Mouse (Mus musculus) CH12.LX (cell line): ENCODE data around the gene Dph1. TPM values are rescaled to one million over a fixed set of nuclear protein-coding genes. Genes with fewer than 3 reads are reported as not detected.

Experiments used
- DNase-seq: peaks from one replicate; pipeline ENCODE4 v3.0.0-alpha.2; 2013; ENCODE audit errors: extremely low read depth
- H3K27ac ChIP-seq: 2 replicates; pipeline ENCODE4 v1.5.1; 2012; ENCODE audit warnings: low read depth, mild to moderate bottlenecking, control low read depth, moderate library complexity; ENCODE audit not compliant: insufficient read depth
- H3K27me3 ChIP-seq: replicated peaks from 2 replicates; pipeline ENCODE3; 2012; ENCODE audit warnings: inconsistent platforms
- H3K36me3 ChIP-seq, 2 experiments: replicated peaks in 1 of 2; 2 replicates each; pipeline versions ENCODE3 to v1.6.1; 2012; ENCODE audit warnings: inconsistent platforms in 1 of 2, low read length in 1 of 2, mild to moderate bottlenecking in 1 of 2, mixed read lengths in 1 of 2, moderate library complexity in 1 of 2; ENCODE audit not compliant: control insufficient read depth in 1 of 2, insufficient read depth in 1 of 2
- H3K4me1 ChIP-seq, 2 experiments: 2 replicates each; pipeline ENCODE4 v1.6.1; 2012; ENCODE audit warnings: inconsistent platforms in 1 of 2, moderate library complexity in 1 of 2; ENCODE audit not compliant: insufficient read depth in 2 of 2, control insufficient read depth in 1 of 2
- H3K4me2 ChIP-seq: 2 replicates; pipeline ENCODE4 v1.6.1; 2012; ENCODE audit warnings: low read depth, mild to moderate bottlenecking, control low read depth; ENCODE audit not compliant: poor library complexity, insufficient read depth, severe bottlenecking
- H3K4me3 ChIP-seq, 3 experiments: fragments of 150-350 bp in 1 of 3; sonication (generic) in 1 of 3; replicated peaks in 1 of 3; 2 replicates each; pipeline versions ENCODE3 to v1.5.1; 2011 to 2012; ENCODE audit warnings: low read depth in 2 of 3, low read length in 2 of 3, mild to moderate bottlenecking in 2 of 3, moderate library complexity in 2 of 3, control low read depth in 1 of 3, improper control_type of control experiment in 1 of 3, inconsistent platforms in 1 of 3, mixed read lengths in 1 of 3; ENCODE audit not compliant: poor library complexity in 1 of 3
- H3K79me2 ChIP-seq: replicated peaks from 2 replicates; pipeline ENCODE4 v1.6.1; 2012; ENCODE audit warnings: mild to moderate bottlenecking, moderate library complexity; ENCODE audit not compliant: control insufficient read depth, poor library complexity, insufficient read depth, severe bottlenecking; ENCODE audit errors: extremely low read depth
- H3K9ac ChIP-seq: 2 replicates; pipeline ENCODE4 v1.6.1; 2012; ENCODE audit warnings: low read depth, mild to moderate bottlenecking, control low read depth, moderate library complexity; ENCODE audit not compliant: insufficient read depth
- H3K9me3 ChIP-seq: replicated peaks from 2 replicates; pipeline ENCODE3; 2012; ENCODE audit warnings: low read length, inconsistent platforms, mixed read lengths
- CHD1 ChIP-seq: IDR thresholded peaks from 2 replicates; pipeline ENCODE4 v1.6.1; 2012; ENCODE audit warnings: low read depth, low read length, improper control_type of control experiment, inconsistent platforms
- CHD2 ChIP-seq: IDR thresholded peaks from 2 replicates; pipeline ENCODE4 v1.6.1; 2011; ENCODE audit warnings: low read length, improper control_type of control experiment
- CTCF ChIP-seq, 2 experiments: IDR thresholded peaks in 1 of 2; conservative IDR thresholded peaks in 1 of 2; 2 replicates each; pipeline ENCODE4 v1.5.1; 2011 to 2012; ENCODE audit warnings: low read depth in 2 of 2, low read length in 2 of 2, improper control_type of control experiment in 1 of 2, inconsistent platforms in 1 of 2, mild to moderate bottlenecking in 1 of 2, moderate library complexity in 1 of 2
- E2F4 ChIP-seq: IDR thresholded peaks from 2 replicates; pipeline ENCODE4 v1.6.1; 2011; ENCODE audit warnings: low read depth, low read length, improper control_type of control experiment; ENCODE audit not compliant: insufficient replicate concordance
- HCFC1 ChIP-seq: IDR thresholded peaks from 2 replicates; pipeline ENCODE4 v1.6.1; 2012; ENCODE audit warnings: low read depth, mild to moderate bottlenecking, inconsistent platforms, low read length, improper control_type of control experiment
- IRF4 ChIP-seq: IDR thresholded peaks from 2 replicates; pipeline ENCODE4 v1.6.1; 2014; ENCODE audit warnings: low read depth, mild to moderate bottlenecking, inconsistent platforms, low read length, improper control_type of control experiment
- JUN ChIP-seq: IDR thresholded peaks from 2 replicates; pipeline ENCODE4 v1.6.1; 2011; ENCODE audit warnings: low read depth, mild to moderate bottlenecking, low read length, improper control_type of control experiment, moderate library complexity; ENCODE audit not compliant: insufficient read depth
- JUND ChIP-seq: conservative IDR thresholded peaks from 2 replicates; pipeline ENCODE4 v1.6.1; 2011; ENCODE audit warnings: low read depth, low read length, improper control_type of control experiment
- KAT2A ChIP-seq: IDR thresholded peaks from 2 replicates; pipeline ENCODE4 v1.6.1; 2012; ENCODE audit warnings: low read length, improper control_type of control experiment, inconsistent platforms; ENCODE audit not compliant: insufficient replicate concordance
- MAFK ChIP-seq: IDR thresholded peaks from 2 replicates; pipeline ENCODE4 v1.6.1; 2011; ENCODE audit warnings: low read length, improper control_type of control experiment; ENCODE audit not compliant: insufficient replicate concordance
- MAX ChIP-seq: IDR thresholded peaks from 2 replicates; pipeline ENCODE4 v1.6.1; 2011; ENCODE audit warnings: low read length, improper control_type of control experiment
- MAZ ChIP-seq: IDR thresholded peaks from 2 replicates; pipeline ENCODE4 v1.6.1; 2012; ENCODE audit warnings: low read depth, mild to moderate bottlenecking, inconsistent platforms, low read length, improper control_type of control experiment, moderate library complexity
- MEF2A ChIP-seq: IDR thresholded peaks from 2 replicates; pipeline ENCODE4 v1.6.1; 2014; ENCODE audit warnings: low read depth, mild to moderate bottlenecking, inconsistent platforms, low read length, improper control_type of control experiment, borderline replicate concordance
- MXI1 ChIP-seq: IDR thresholded peaks from 2 replicates; pipeline ENCODE4 v1.6.1; 2011; ENCODE audit warnings: mild to moderate bottlenecking, low read depth, low read length, improper control_type of control experiment
- POLR2A ChIP-seq: IDR thresholded peaks from 2 replicates; pipeline ENCODE4 v1.6.1; 2011; ENCODE audit warnings: low read depth, mild to moderate bottlenecking, improper control_type of control experiment, low read length
- POLR2AphosphoS2 ChIP-seq: IDR thresholded peaks from 2 replicates; pipeline ENCODE4 v1.6.1; 2011; ENCODE audit warnings: low read depth, low read length, improper control_type of control experiment
- RAD21 ChIP-seq: IDR thresholded peaks from 2 replicates; pipeline ENCODE4 v1.6.1; 2011; ENCODE audit warnings: low read depth, mild to moderate bottlenecking, low read length, improper control_type of control experiment, moderate library complexity
- RCOR1 ChIP-seq: conservative IDR thresholded peaks from 2 replicates; pipeline ENCODE4 v1.6.1; 2012; ENCODE audit warnings: low read depth, mild to moderate bottlenecking, inconsistent platforms, low read length, improper control_type of control experiment
- SIN3A ChIP-seq: IDR thresholded peaks from 2 replicates; pipeline ENCODE4 v1.6.1; 2012; ENCODE audit warnings: low read length, improper control_type of control experiment, inconsistent platforms
- SMC3 ChIP-seq: IDR thresholded peaks from 2 replicates; pipeline ENCODE4 v1.6.1; 2011; ENCODE audit warnings: low read depth, low read length, improper control_type of control experiment
- TBP ChIP-seq: conservative IDR thresholded peaks from 2 replicates; pipeline ENCODE4 v1.6.1; 2011; ENCODE audit warnings: low read depth, low read length, improper control_type of control experiment
- TCF12 ChIP-seq: IDR thresholded peaks from 2 replicates; pipeline ENCODE4 v1.6.1; 2014; ENCODE audit warnings: low read depth, mild to moderate bottlenecking, inconsistent platforms, low read length, improper control_type of control experiment
- UBTF ChIP-seq: IDR thresholded peaks from 2 replicates; pipeline ENCODE4 v1.6.1; 2012; ENCODE audit warnings: low read depth, mild to moderate bottlenecking, inconsistent platforms, low read length, improper control_type of control experiment, moderate library complexity
- USF1 ChIP-seq: IDR thresholded peaks from 2 replicates; pipeline ENCODE4 v1.6.1; 2014; ENCODE audit warnings: low read depth, mild to moderate bottlenecking, inconsistent platforms, low read length, improper control_type of control experiment
- USF2 ChIP-seq: conservative IDR thresholded peaks from 2 replicates; pipeline ENCODE4 v1.6.1; 2011; ENCODE audit warnings: low read depth, low read length, improper control_type of control experiment
- ZKSCAN1 ChIP-seq: IDR thresholded peaks from 2 replicates; pipeline ENCODE4 v1.6.1; 2012; ENCODE audit warnings: low read depth, inconsistent platforms, low read length, improper control_type of control experiment, borderline replicate concordance
- ZNF384 ChIP-seq: IDR thresholded peaks from 2 replicates; pipeline ENCODE4 v1.6.1; 2012; ENCODE audit warnings: low read depth, low read length, improper control_type of control experiment, inconsistent platforms
- dilution Hi-C: fragments of 300-500 bp; cut with MboI; formaldehyde crosslinking; loops from 2 replicates; pipeline ENCODE4 v1.14.3; 2020; ENCODE audit warnings: low sequenced_read_pairs; ENCODE audit not compliant: extremely low pct_unique_long_range_greater_than_20kb, extremely low pct_ligation_motif_present
- in situ Hi-C: fragments of 300-500 bp; cut with MboI; formaldehyde crosslinking; loops from 3 replicates; pipeline ENCODE4 v1.14.3; 2019; ENCODE audit warnings: low sequenced_read_pairs, low pct_ligation_motif_present, low pct_unique_long_range_greater_than_20kb, mixed read lengths
- polyA plus RNA-seq: library from polyadenylated mRNA; unstranded; fragments of >175 nt; gene quantifications from 2 replicates; pipeline ENCODE4 v1.2.1, GENCODE M21; 2012; ENCODE audit warnings: low read depth; ENCODE audit not compliant: insufficient read length
- total RNA-seq, 2 experiments: library from RNA; depleted of rRNA; stranded (reverse); fragments of 300-350 nt in 1 of 2; fragments of >200 nt in 1 of 2; gene quantifications; 2 replicates each; pipeline ENCODE4 v1.2.3; 2012 to 2014

Dph1 gene
- total and polyA plus RNA-seq, 3 experiments: 47.7 to 57.0 (median 54.7) TPM

GRCm38 (mm10) chr11:75134485-75135068 is 56.5 kb downstream of the Dph1 start (continued):
- TF ChIP-seq ZNF384: peak; percentile 90
- no peak for TF ChIP-seq TBP
- TF ChIP-seq IRF4: peak; percentile 65; the same call in 1 of the 2 replicates
- 0 out of 2 replicates have a peak, but pooled peaks have one; percentile 29 for TF ChIP-seq RCOR1
- TF ChIP-seq JUND: peak; percentile 15; the same call in 1 of the 2 replicates
- TF ChIP-seq MAZ: peak; percentile 26; the same call in 1 of the 2 replicates
- TF ChIP-seq SMC3: no peak
- TF ChIP-seq MXI1: 0 out of 2 replicates have a peak, but pooled peaks have one; percentile 60
- TF ChIP-seq CTCF (conservative IDR thresholded peaks at IDR 0.05 in 1 of 2, IDR thresholded peaks at IDR 0.05 in 1 of 2; ENCODE audit: low read depth in 2 of 2, low read length in 2 of 2): no peak
- TF ChIP-seq USF2: no peak
- TF ChIP-seq USF1: peak; percentile 53
- peak; percentile 54 for TF ChIP-seq SIN3A
- TF ChIP-seq CHD1: no peak
- TF ChIP-seq TCF12: peak; percentile 41; the same call in 1 of the 2 replicates
- no peak for TF ChIP-seq HCFC1
- TF ChIP-seq ZKSCAN1: no peak
- no peak for TF ChIP-seq POLR2A
- TF ChIP-seq JUN: no peak
- TF ChIP-seq RAD21: no peak
- TF ChIP-seq MEF2A: no peak

- H3K4me3 ChIP-seq: no peak overlapping the region
- no peak for DNase-seq
- H3K79me2 ChIP-seq: no peaks in the 10 kb centered on the region
- no peak for TF ChIP-seq USF2
- TF ChIP-seq TBP: no peak
- no peak for TF ChIP-seq MAFK
- no peak for TF ChIP-seq POLR2A
- TF ChIP-seq MAX: no peak
- TF ChIP-seq CHD1: no peak
- no peak for TF ChIP-seq HCFC1
- TF ChIP-seq MAZ: no peak
- TF ChIP-seq IRF4: no peak
- TF ChIP-seq ZNF384: no peak
- no peak for TF ChIP-seq JUND
- TF ChIP-seq CHD2: no peak
- TF ChIP-seq E2F4: no peak
- no peak for TF ChIP-seq POLR2AphosphoS2
- TF ChIP-seq RCOR1: no peak
- TF ChIP-seq KAT2A: no peak
- no peak for TF ChIP-seq UBTF
- TF ChIP-seq SMC3: no peak
- no peak for TF ChIP-seq RAD21
- no peaks in the 10 kb centered on the region for H3K9me3 ChIP-seq
- in situ Hi-C loops (no loop called here), dilution Hi-C loops (no loop called here)
- H3K4me1 ChIP-seq: peaks cover 34 to 50% of the 10 kb centered on the region in 2 experiments
- peak overlapping the region; percentile 6; the same call in 1 of the 2 replicates for H3K9ac ChIP-seq
- H3K4me2 ChIP-seq: peak overlapping the region; percentile 37
- no peaks in the 10 kb centered on the region for H3K27me3 ChIP-seq
- peaks cover 0 to 38% of the 10 kb centered on the region in 2 experiments for H3K36me3 ChIP-seq
- H3K27ac ChIP-seq: no peak overlapping the region
Measured at GRCm38 (mm10) chr11:75133951-75134350, 57.1 kb downstream of the Dph1 start.
